Mouse (Mus musculus): ENCODE results near the gene Rbp7. TPM values are rescaled to one million over a fixed set of nuclear protein-coding genes. Genes with fewer than 3 reads are reported as not detected.

Rbp7 gene
- polyA plus RNA-seq, 1 experiment from 2014 or later, result 0.14 TPM

- H3K36me3 ChIP-seq (ENCODE audit: control insufficient read depth, insufficient read depth), result peaks cover 6% of the 10 kb centered on the region; the same call in 1 of the 2 replicates
- peak within 1 kb of the TSS; percentile 82 for H3K4me2 ChIP-seq (ENCODE audit: low read depth, low read length)
- WGBS (ENCODE audit: insufficient replicate concordance), result under 1% methylated on average over 60 of the region's 60 CpGs
- ATAC-seq (ENCODE audit: low read depth), result peak; percentile 98
- H3K4me1 ChIP-seq (ENCODE audit: control insufficient read depth, low read depth, low read length), result peaks cover 9% of the 10 kb centered on the region
- H3K4me3 ChIP-seq (ENCODE audit: low read depth, low read length), result peak within 1 kb of the TSS; percentile 70
- H3K27me3 ChIP-seq (ENCODE audit: control insufficient read depth, insufficient read depth, low read depth, low read length), result no peaks in the 10 kb centered on the region
- peak within 1 kb of the TSS; percentile 53 for H3K27ac ChIP-seq (ENCODE audit: low read length)
- peak within 1 kb of the TSS; percentile 69 for H3K9ac ChIP-seq (ENCODE audit: low read depth, low read length)
- no peaks in the 10 kb centered on the region for H3K9me3 ChIP-seq (replicated peaks; ENCODE audit: control insufficient read depth, low read length)
Measured at GRCm38 (mm10) chr4:149485053-149485824, 30.5 kb upstream of the Rbp7 start, which contains the start of the genes Nmnat1 and Lzic. Gene Nmnat1 (minus strand): TSS chr4:149485202. Gene Lzic (plus strand): TSS chr4:149485229.

DNA sequence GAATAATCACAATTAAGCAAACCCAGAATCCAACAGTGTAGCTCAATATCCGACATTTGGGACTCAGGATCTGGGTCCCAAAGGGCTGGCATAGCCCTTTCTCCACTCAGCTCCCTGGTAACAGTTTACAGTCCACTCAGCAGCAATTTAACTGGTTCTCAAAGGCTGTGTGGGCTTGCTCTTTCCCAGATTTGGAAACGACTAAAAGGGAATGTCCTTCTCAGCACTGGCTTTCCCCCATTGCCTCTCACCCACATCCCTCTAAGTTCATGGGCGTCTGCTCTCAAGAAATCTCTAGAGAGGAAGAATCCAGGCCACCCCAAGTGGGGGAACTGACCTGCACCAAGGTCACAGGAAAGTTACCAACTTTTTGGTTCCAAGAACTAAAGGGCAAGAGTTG is 29.8 kb upstream of the Rbp7 start:
- H3K27ac ChIP-seq (ENCODE audit: low read length), result peak overlapping the region; percentile 34; the same call in 1 of the 2 replicates
- 0 out of 2 replicates have a peak, but pooled peaks have one; percentile 7 for ATAC-seq (ENCODE audit: low read depth)
- no peaks in the 10 kb centered on the region for H3K27me3 ChIP-seq (ENCODE audit: control insufficient read depth, insufficient read depth, low read depth, low read length)
- H3K9ac ChIP-seq (ENCODE audit: low read depth, low read length), result peak overlapping the region; percentile 69
- peaks cover 9% of the 10 kb centered on the region for H3K4me1 ChIP-seq (ENCODE audit: control insufficient read depth, low read depth, low read length)
- 49% methylated on average over 3 of the region's 3 CpGs for WGBS (ENCODE audit: insufficient replicate concordance)
- H3K36me3 ChIP-seq (ENCODE audit: control insufficient read depth, insufficient read depth), result peaks cover 6% of the 10 kb centered on the region; the same call in 1 of the 2 replicates
- H3K4me2 ChIP-seq (ENCODE audit: low read depth, low read length), result peak overlapping the region; percentile 82
- peak overlapping the region; percentile 70 for H3K4me3 ChIP-seq (ENCODE audit: low read depth, low read length)
- no peaks in the 10 kb centered on the region for H3K9me3 ChIP-seq (replicated peaks; ENCODE audit: control insufficient read depth, low read length)

DNA sequence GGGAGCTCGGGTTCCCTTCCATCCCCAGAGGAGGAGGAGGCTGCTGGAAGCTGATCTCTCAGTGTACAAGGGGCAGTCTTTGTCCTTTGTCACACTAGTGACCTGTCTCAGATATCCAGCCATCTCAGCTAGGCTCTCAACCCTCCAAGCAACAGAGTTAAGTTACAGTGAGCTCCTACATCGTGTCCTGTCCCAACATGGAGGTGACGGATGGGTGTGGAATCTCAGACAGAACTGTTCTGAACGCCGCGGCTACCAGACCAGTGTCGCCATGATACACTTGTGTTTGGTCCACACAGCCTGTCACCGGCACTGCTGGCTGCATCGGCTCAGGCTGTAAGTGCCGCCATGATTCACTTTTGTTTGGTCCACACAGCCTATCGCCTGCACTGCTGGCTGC is 22.3 kb upstream of the Rbp7 start, which contains the start of gene Tmem274:
Tmem274 (plus strand) TSS at position 301 of the 400 bp plus-strand sequence.
- Histone ChIP-seq H3K4me2 (ENCODE audit: low read depth, low read length) (no peak within 1 kb of the TSS), H3K4me3 (ENCODE audit: low read depth, low read length) (no peak within 1 kb of the TSS), H3K4me1 (ENCODE audit: control insufficient read depth, low read depth, low read length) (no peaks in the 10 kb centered on the region), H3K27me3 (ENCODE audit: control insufficient read depth, insufficient read depth, low read depth, low read length) (no peaks in the 10 kb centered on the region), H3K36me3 (ENCODE audit: control insufficient read depth, insufficient read depth) (0 out of 2 replicates have a peak, but pooled peaks cover 3% of the 10 kb centered on the region), H3K9me3 (replicated peaks; ENCODE audit: control insufficient read depth, low read length) (no peaks in the 10 kb centered on the region), H3K27ac (ENCODE audit: low read length) (no peak within 1 kb of the TSS), H3K9ac (ENCODE audit: low read depth, low read length) (no peak within 1 kb of the TSS)
- 80% methylated on average over 11 of the region's 11 CpGs for WGBS (ENCODE audit: insufficient replicate concordance)
- no peak for ATAC-seq (ENCODE audit: low read depth)

GRCm38 (mm10) chr4:149475096-149475495 is 20.3 kb upstream of the Rbp7 start:
- Histone ChIP-seq H3K36me3 (ENCODE audit: control insufficient read depth, insufficient read depth) (0 out of 2 replicates have a peak, but pooled peaks cover 3% of the 10 kb centered on the region), H3K27me3 (ENCODE audit: control insufficient read depth, insufficient read depth, low read depth, low read length) (no peaks in the 10 kb centered on the region), H3K4me3 (ENCODE audit: low read depth, low read length) (no peak overlapping the region), H3K4me1 (ENCODE audit: control insufficient read depth, low read depth, low read length) (no peaks in the 10 kb centered on the region), H3K9me3 (replicated peaks; ENCODE audit: control insufficient read depth, low read length) (no peaks in the 10 kb centered on the region), H3K9ac (ENCODE audit: low read depth, low read length) (no peak overlapping the region), H3K4me2 (ENCODE audit: low read depth, low read length) (no peak overlapping the region), H3K27ac (ENCODE audit: low read length) (no peak overlapping the region)
- no peak for ATAC-seq (ENCODE audit: low read depth)
- WGBS (ENCODE audit: insufficient replicate concordance), result 63% methylated on average over 7 of the region's 7 CpGs

GRCm38 (mm10) chr4:149469557-149469956 is 14.8 kb upstream of the Rbp7 start:
- Histone ChIP-seq H3K4me3 (ENCODE audit: low read depth, low read length) (no peak overlapping the region), H3K27me3 (ENCODE audit: control insufficient read depth, insufficient read depth, low read depth, low read length) (no peaks in the 10 kb centered on the region), H3K36me3 (ENCODE audit: control insufficient read depth, insufficient read depth) (0 out of 2 replicates have a peak, but pooled peaks cover 3% of the 10 kb centered on the region), H3K27ac (ENCODE audit: low read length) (no peak overlapping the region), H3K9ac (ENCODE audit: low read depth, low read length) (no peak overlapping the region), H3K9me3 (replicated peaks; ENCODE audit: control insufficient read depth, low read length) (no peaks in the 10 kb centered on the region), H3K4me1 (ENCODE audit: control insufficient read depth, low read depth, low read length) (no peaks in the 10 kb centered on the region), H3K4me2 (ENCODE audit: low read depth, low read length) (no peak overlapping the region)
- ATAC-seq (ENCODE audit: low read depth), result no peak
- WGBS (ENCODE audit: insufficient replicate concordance), result 63% methylated on average over 3 of the region's 3 CpGs

GRCm38 (mm10) chr4:149463435-149463950 is 8.7 kb upstream of the Rbp7 start:
- Histone ChIP-seq H3K9me3 (replicated peaks; ENCODE audit: control insufficient read depth, low read length) (no peaks in the 10 kb centered on the region), H3K4me2 (ENCODE audit: low read depth, low read length) (no peak overlapping the region), H3K27me3 (ENCODE audit: control insufficient read depth, insufficient read depth, low read depth, low read length) (no peaks in the 10 kb centered on the region), H3K36me3 (ENCODE audit: control insufficient read depth, insufficient read depth) (no peaks in the 10 kb centered on the region), H3K4me3 (ENCODE audit: low read depth, low read length) (no peak overlapping the region), H3K4me1 (ENCODE audit: control insufficient read depth, low read depth, low read length) (no peaks in the 10 kb centered on the region), H3K9ac (ENCODE audit: low read depth, low read length) (no peak overlapping the region), H3K27ac (ENCODE audit: low read length) (no peak overlapping the region)
- whole genome bisulfite sequencing (ENCODE audit: insufficient replicate concordance), result 53% methylated on average over 6 of the region's 6 CpGs
- ATAC-seq (ENCODE audit: low read depth), result no peak

DNA sequence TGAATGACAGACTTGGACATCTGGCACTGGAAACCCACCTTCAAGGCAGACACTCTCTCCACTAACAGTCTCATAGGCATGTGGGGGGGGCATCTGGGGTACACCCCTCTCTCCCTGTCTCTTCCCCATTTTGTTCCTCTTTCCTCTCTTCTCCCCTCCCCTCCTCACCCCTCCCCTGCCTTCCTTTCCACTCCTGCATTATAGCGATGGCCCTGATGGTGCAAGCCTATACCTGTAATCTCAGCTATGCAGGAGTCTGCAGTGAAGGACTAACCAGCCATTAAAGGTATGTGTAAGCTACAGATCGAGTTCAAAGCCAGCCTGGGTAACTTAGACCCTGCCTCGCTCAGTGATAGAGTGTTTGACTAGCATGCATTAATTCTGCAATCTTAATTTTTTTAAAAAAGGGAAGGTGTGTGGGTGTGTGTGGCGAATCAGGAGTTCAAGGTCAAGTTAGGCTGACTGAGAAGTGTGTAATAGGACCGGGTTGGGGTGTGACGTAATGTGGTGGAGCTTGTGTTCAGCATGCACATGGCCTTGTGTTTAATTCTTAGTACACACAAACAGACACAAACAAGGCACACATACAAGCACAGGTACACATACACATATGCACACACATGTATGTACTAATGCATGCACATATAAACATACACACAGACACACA is 7.7 kb upstream of the Rbp7 start:
- no peaks in the 10 kb centered on the region for H3K4me1 ChIP-seq (ENCODE audit: control insufficient read depth, low read depth, low read length)
- H3K4me2 ChIP-seq (ENCODE audit: low read depth, low read length), result no peak overlapping the region
- H3K9me3 ChIP-seq (replicated peaks; ENCODE audit: control insufficient read depth, low read length), result no peaks in the 10 kb centered on the region
- no peaks in the 10 kb centered on the region for H3K27me3 ChIP-seq (ENCODE audit: control insufficient read depth, insufficient read depth, low read depth, low read length)
- ATAC-seq (ENCODE audit: low read depth), result no peak
- H3K27ac ChIP-seq (ENCODE audit: low read length), result no peak overlapping the region
- WGBS (ENCODE audit: insufficient replicate concordance), result 37% methylated on average over 6 of the region's 6 CpGs
- no peak overlapping the region for H3K9ac ChIP-seq (ENCODE audit: low read depth, low read length)
- H3K36me3 ChIP-seq (ENCODE audit: control insufficient read depth, insufficient read depth), result no peaks in the 10 kb centered on the region
- no peak overlapping the region for H3K4me3 ChIP-seq (ENCODE audit: low read depth, low read length)

GRCm38 (mm10) chr4:149461579-149462304 is 7.0 kb upstream of the Rbp7 start:
- H3K4me2 ChIP-seq (ENCODE audit: low read depth, low read length), result no peak overlapping the region
- ATAC-seq (ENCODE audit: low read depth), result no peak
- no peaks in the 10 kb centered on the region for H3K36me3 ChIP-seq (ENCODE audit: control insufficient read depth, insufficient read depth)
- no peak overlapping the region for H3K4me3 ChIP-seq (ENCODE audit: low read depth, low read length)
- no peaks in the 10 kb centered on the region for H3K9me3 ChIP-seq (replicated peaks; ENCODE audit: control insufficient read depth, low read length)
- H3K27ac ChIP-seq (ENCODE audit: low read length), result no peak overlapping the region
- no peak overlapping the region for H3K9ac ChIP-seq (ENCODE audit: low read depth, low read length)
- no peaks in the 10 kb centered on the region for H3K27me3 ChIP-seq (ENCODE audit: control insufficient read depth, insufficient read depth, low read depth, low read length)
- 35% methylated on average over 5 of the region's 7 CpGs for whole genome bisulfite sequencing (ENCODE audit: insufficient replicate concordance)
- no peaks in the 10 kb centered on the region for H3K4me1 ChIP-seq (ENCODE audit: control insufficient read depth, low read depth, low read length)
